Mouse (Mus musculus): ENCODE data around the gene Tmem179b.

GRCm38 (mm10) chr19:8786008-8786781 lies 11.9 kb upstream of the Tmem179b start, which contains the start of gene Taf6l:
- TF ChIP-seq POLR2A (IDR thresholded peaks at IDR 0.05; ENCODE audit: insufficient read length, low read depth) (peak; percentile 77), POLR2AphosphoS2 (IDR thresholded peaks at IDR 0.05; ENCODE audit: insufficient read length, low read depth) (peak; percentile 64), TCF12 (IDR thresholded peaks at IDR 0.05; ENCODE audit: insufficient read depth, poor library complexity, severe bottlenecking) (no peak), TCF3 (IDR thresholded peaks at IDR 0.05; ENCODE audit: insufficient read length, low read depth) (no peak), MAX (IDR thresholded peaks at IDR 0.05; ENCODE audit: low read depth) (no peak), MYOG (IDR thresholded peaks at IDR 0.05; ENCODE audit: control insufficient read depth in 1 of 3, insufficient read depth in 1 of 3, insufficient read length in 2 of 3, low read depth in 2 of 3) (peak in 1 of 3 experiments; percentile 31), MYOD1 (IDR thresholded peaks at IDR 0.05; ENCODE audit: control insufficient read depth in 1 of 3, insufficient read length in 2 of 3, low read depth in 2 of 3) (peak in 2 of 3 experiments; percentile 49 to 64), USF1 (IDR thresholded peaks at IDR 0.05; ENCODE audit: low read depth) (peak; percentile 99), REST (IDR thresholded peaks at IDR 0.05; ENCODE audit: insufficient read depth, insufficient read length) (no peak), E2F4 (IDR thresholded peaks at IDR 0.05; ENCODE audit: insufficient read depth) (peak; percentile 65)

Data from myocyte (in vitro differentiated cells).